Mouse (Mus musculus): ENCODE data around the gene Tap2. TPM values are rescaled to one million over a fixed set of nuclear protein-coding genes. Genes with fewer than 3 reads are reported as not detected.
A peak's percentile ranks its signal among the peaks of the same experiment; 100 is the strongest.

Tap2 gene
- total RNA-seq, 2 experiments from 2014 or later, result 6.5 to 7.0 TPM

DNA sequence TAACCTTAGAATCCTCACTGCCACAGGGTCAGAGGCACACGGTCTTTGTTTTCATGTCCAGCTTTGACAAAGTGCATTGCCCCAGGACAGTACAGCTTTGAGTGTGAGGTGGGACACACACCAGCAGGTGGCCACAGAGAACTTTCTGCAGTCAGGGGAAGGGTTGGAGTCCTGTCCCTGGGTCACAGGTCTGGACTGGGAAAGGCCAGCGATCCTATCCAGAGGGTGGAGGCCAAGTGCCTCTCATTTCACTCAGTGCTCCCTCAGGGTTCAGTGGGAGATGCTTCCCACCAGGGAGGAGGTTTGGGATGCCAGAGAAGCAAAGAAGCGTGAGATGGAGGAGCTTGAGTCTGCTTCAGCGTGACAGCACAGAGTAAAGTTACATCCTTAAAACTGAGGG lies 48.3 kb downstream of the Tap2 start:
- DNase-seq, result no peak

DNA sequence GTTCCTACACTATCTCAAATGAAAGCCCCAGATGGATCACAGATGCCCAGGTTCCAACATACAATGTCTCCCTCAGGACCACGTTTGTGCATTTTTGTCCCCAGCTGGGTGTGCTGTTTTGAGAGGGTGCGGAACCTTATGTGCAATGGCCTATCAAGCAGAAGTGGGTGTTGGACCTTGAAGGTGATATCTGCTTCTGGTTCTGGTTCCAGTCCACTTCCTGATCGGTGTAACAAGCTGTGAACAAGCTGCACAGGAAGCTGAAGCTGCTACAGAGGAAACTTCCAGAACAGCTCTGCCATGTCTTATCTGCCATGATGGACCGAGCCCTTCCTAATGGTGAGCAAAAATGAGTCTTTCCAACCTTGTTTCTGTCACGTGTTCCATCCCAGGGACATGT lies 53.2 kb downstream of the Tap2 start:
- DNase-seq, result no peak

DNA sequence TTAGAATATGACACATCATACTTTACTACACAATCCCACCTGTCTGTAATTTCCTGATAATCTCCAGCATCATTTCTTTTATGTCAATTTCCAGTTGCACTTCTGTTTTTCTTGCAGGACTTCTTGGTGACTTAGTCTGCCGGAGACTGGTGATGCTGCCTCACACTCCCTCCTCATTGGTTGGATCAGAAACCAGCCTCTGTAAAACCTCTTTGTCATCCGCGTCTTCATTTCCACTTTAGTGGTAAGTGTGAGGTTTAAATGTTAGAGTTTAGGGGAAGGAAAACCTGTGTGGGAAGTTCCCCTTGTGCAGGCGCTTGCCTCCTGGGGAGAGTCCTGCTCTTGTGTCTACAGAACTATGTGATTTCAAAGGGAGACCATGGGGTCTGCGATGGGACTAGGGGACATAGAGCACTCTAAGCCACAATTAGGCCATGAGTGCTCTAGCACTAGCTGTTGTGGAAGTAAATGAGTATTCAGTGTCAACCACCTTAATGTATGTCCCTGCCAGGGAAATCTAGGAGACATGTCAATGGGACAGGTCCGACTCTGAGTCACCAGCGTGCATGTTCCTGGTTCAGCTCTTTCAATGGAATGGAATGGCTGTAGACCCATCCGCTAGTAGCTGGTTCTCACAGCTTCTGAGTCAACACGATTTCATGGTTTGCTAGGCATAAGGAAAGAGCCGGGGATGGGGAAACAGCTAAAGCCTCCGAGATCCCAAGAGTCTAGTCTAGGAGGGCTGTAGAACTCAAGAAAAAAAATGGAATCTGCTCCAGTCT lies 54.5 kb downstream of the Tap2 start, which contains the start of gene H2-Ab1:
Gene H2-Ab1 (plus strand): TSS at position 96 of the 782 bp plus-strand sequence.
- peak; percentile 76 for DNase-seq

DNA sequence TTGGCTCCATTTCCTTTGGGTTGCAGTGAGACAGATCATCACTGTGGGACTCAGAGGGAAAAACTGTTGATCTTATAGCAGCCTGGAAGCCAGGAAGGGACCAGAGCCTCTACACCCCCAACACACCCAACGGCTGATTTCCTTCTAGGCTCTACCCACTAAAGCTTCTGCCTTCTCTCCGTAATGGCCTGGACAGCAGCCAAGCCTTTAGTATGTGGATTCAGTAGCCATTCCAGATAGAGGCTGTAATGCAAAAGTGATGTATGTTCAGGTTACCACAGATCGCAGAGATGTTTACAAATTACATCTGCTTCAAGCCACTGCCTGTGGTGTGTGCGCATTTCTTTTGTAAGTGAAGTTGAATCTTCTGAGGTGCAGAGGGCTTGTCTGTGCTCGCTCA lies 57.2 kb downstream of the Tap2 start:
- DNase-seq, result no peak

DNA sequence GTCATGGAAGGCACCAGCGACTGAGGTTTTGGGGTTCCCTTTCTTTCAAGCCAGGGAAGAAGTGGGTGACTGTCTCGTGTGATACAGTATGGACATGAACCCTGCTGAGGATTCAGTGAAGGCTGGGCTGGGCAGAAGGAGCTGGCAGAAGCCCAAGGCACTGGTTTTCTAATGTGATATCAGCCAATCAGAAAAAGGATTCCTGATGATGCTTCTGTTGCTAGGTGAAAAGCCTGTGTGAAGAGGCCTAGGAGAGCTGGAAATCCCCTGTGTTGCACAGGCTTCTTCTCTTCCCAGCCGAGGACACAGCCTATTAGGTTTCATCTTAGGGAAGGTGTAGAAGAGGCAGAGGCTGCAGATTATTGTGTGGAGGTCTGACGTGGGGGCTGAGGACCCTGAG lies 58.2 kb downstream of the Tap2 start:
- peak; percentile 67 for DNase-seq

DNA sequence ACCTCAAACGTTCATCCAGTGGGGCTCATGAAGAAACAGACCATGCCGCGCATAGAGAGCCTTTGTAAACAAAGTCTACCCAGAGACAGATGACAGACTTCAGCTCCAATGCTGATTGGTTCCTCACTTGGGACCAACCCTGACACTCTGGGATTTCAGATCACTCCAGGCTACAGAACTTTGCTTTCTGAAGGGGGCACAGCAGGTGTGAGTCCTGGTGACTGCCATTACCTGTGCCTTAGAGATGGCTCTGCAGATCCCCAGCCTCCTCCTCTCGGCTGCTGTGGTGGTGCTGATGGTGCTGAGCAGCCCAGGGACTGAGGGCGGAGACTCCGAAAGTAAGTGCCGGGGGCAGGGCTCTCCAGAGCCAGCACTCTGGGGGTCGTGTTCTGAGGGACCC lies 59.7 kb downstream of the Tap2 start:
- peak; percentile 55 for DNase-seq

DNA sequence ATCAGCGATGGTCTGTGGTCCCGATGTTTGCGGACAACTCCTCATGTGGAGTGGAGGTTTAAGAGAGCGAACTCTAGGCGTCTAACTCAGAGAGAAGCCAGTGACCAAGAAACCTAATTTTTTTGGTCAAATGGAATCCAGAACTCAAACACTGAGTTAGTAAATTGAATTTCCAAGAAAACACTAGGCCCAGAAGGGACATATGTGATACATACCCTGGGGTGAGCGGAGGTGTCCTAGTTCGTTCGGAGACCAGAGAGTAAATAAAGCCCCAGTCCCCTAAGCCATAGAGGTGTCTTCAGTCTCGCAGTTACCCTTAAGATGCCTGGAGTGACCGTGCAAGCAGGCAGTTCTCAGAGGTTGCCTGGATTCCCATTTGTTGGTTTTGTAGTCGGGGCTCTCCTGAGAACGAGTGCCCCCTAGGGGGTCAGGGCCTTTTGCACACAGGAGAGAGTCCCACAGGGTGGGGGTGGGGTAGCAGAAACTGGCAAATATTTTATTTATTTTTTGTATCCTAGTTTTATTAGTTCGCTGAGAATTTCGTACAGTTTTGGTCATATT lies 60.6 kb downstream of the Tap2 start:
- DNase-seq, result no peak

- DNase-seq, result peak; percentile 19
Observed at GRCm38 (mm10) chr17:34264452-34265351, 61.4 kb downstream of the Tap2 start.

Other genes starting within 250 kb of the Tap2 start
- gene Vps52, start 247.7 kb upstream of the Tap2 start, total RNA-seq (2021), result 10 to 100 TPM; 30.3 to 33.2 TPM
- 100 to 1,000 TPM; 649 to 675 TPM for gene Rps18, start 247.5 kb upstream of the Tap2 start, total RNA-seq (2021)
- 10 to 100 TPM; 38.9 to 46.7 TPM for gene H2-K1, start 203.2 kb upstream of the Tap2 start, total RNA-seq (2021)
- gene Ring1, start 178.8 kb upstream of the Tap2 start, total RNA-seq (2021), result 10 to 100 TPM; 13.4 to 18.0 TPM
- 10 to 100 TPM; 50.5 to 63.2 TPM for gene H2-Ke6, start 175.5 kb upstream of the Tap2 start, total RNA-seq (2021)
- gene Slc39a7, start 171.8 kb upstream of the Tap2 start, total RNA-seq (2021), result 10 to 100 TPM; 64.1 to 75.4 TPM
- gene Rxrb, start 171.7 kb upstream of the Tap2 start, total RNA-seq (2021), result 10 to 100 TPM; 40.7 to 43.1 TPM
- gene Col11a2, start 164.1 kb upstream of the Tap2 start, total RNA-seq (2021), result 100 to 1,000 TPM in 1 of 2 experiments, 10 to 100 TPM in 1; 72.0 to 106 TPM
- not detected for gene H2-Oa, start 111.2 kb upstream of the Tap2 start, total RNA-seq (2021)
- 1 to 10 TPM; 4.6 to 6.1 TPM for gene H2-DMa, start 84.0 kb upstream of the Tap2 start, total RNA-seq (2021)
- gene Brd2, start 80.9 kb upstream of the Tap2 start, total RNA-seq (2021), result 100 to 1,000 TPM in 1 of 2 experiments, 10 to 100 TPM in 1; 91.9 to 114 TPM
- under 1 TPM; 0.25 to 0.61 TPM for gene H2-DMb2, start 60.2 kb upstream of the Tap2 start, total RNA-seq (2021)
- 1 to 10 TPM; 1.4 to 1.8 TPM for gene H2-DMb1, start 50.5 kb upstream of the Tap2 start, total RNA-seq (2021)
- 1 to 10 TPM; 2.6 to 3.8 TPM for gene Tap1, start 16.0 kb upstream of the Tap2 start, total RNA-seq (2021)
- gene Psmb9, start 15.8 kb upstream of the Tap2 start, total RNA-seq (2021), result 1 to 10 TPM; 1.6 to 1.7 TPM
- gene Psmb8, start 5.8 kb upstream of the Tap2 start, total RNA-seq (2021), result 1 to 10 TPM; 4.5 to 5.1 TPM
- gene H2-Ob, start 35.4 kb downstream of the Tap2 start, total RNA-seq (2021), result under 1 TPM; 0.26 to 0.34 TPM
- gene H2-Ab1, start 54.2 kb downstream of the Tap2 start, total RNA-seq (2021), result 1 to 10 TPM; 3.6 to 4.1 TPM
- gene H2-Aa, start 84.3 kb downstream of the Tap2 start, total RNA-seq (2021), result 1 to 10 TPM; 4.5 TPM
- gene H2-Eb1, start 102.3 kb downstream of the Tap2 start, total RNA-seq (2021), result 1 to 10 TPM; 2.9 to 5.0 TPM
- gene H2-Eb2, start 122.1 kb downstream of the Tap2 start, total RNA-seq (2021), result not detected
- under 1 TPM; 0.40 to 0.81 TPM for gene Btnl2, start 151.3 kb downstream of the Tap2 start, total RNA-seq (2021)
- not detected for gene Btnl1, start 173.6 kb downstream of the Tap2 start, total RNA-seq (2021)
- gene BC051142, start 195.3 kb downstream of the Tap2 start, total RNA-seq (2021), result under 1 TPM; 0.36 to 0.42 TPM

Measured in gastrocnemius, postnatal 10 days (tissue).